Mouse (Mus musculus) left cerebral cortex, adult 11 months (tissue): ENCODE measurements around the gene Spatc1l.

Experiments
- DNase-seq: peaks from one replicate; pipeline ENCODE4 v3.0.0; 2022; ENCODE audit warnings: low spot score

Gene Spatc1l

DNA sequence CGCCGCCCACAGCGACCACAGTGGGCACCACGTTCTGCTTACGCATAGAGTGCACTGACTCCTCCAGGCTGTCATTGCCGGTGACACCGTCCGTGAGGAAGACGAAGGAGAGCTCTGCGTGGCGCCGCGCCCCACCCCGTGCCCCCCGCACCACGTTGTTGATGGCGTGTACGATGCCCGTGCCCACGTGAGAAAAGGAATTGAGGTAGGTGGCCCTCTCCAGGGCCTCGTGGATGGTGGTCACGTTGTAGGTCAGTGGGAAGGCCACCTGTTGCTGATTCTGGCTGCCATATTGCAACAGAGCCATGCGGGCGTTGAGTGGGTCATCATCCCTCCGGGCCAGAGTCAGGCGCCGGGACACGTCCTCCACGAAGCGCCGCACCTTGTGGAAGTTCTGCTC is 34.3 kb downstream of the Spatc1l start:
- DNase-seq = no peak

GRCm38 (mm10) chr10:76602690-76603089 is 40.6 kb downstream of the Spatc1l start:
- DNase-seq = no peak

GRCm38 (mm10) chr10:76612473-76612872 is 50.4 kb downstream of the Spatc1l start:
- DNase-seq = no peak
